Comparison of ENCODE assay signal across 8 mouse cellular contexts in the genomic region with DNA sequence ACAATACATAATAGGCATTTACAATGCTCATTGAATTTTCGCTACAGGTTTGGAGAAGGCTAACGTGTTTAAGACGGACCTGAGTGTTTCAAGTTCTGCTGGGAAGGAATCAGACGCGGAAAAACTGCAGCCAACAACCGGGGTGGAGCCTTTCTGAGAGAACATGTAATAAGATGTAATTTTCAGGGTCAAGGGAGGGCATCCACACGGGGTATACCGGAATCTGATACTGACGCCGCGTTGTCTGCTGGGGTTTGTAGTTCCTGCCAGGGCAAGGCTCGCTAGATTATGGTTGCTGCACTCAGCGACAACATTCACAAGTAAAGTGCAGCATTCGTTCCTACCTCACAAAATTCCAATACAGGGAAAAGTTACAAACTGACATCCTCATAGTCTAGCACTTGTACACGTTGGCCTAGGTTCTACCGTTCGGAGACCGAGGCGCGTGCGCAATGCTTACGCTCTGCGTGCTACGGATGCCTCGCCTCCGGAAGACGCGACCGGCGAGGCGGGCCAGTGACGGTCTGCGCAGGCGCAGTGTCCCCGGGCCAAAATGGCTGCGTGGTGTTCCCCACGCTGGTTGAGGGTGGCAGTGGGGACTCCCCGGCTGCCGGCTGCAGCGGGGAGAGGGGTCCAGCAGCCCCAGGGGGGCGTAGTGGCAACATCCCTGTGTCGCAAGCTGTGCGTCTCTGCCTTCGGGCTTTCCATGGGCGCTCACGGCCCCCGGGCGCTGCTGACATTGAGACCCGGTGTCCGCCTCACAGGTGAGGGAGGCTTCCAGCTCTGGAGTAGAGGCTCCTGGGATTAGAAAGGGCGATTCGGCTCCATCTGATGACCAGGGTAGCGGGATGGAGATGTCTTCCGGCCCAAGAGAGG. TPM values are rescaled to one million over a fixed set of nuclear protein-coding genes. Genes with fewer than 3 reads are reported as not detected.
DNase-seq lines count a peak whose midpoint lies in the region; ATAC-seq and TF ChIP-seq lines count a peak whose summit lies in the region.

No protein-coding gene starts in this region.

- no peaks in the 10 kb centered on the region for H3K27me3 ChIP-seq in embryonic facial prominence, embryonic 14.5 days (replicated peaks; ENCODE audit: control insufficient read depth, insufficient read depth, low read length)
- H3K27me3 ChIP-seq in heart, adult 2 months (ENCODE audit: control insufficient read depth, insufficient read depth, low read length) = no peaks in the 10 kb centered on the region
- no peaks in the 10 kb centered on the region for H3K27me3 ChIP-seq in limb, embryonic 13.5 days
- H3K27me3 ChIP-seq in midbrain, embryonic 16.5 days (ENCODE audit: control insufficient read depth, insufficient read depth, low read depth, low read length) = no peaks in the 10 kb centered on the region

- H3K4me3 ChIP-seq in embryonic facial prominence, embryonic 14.5 days (ENCODE audit: low read depth, low read length) = peak overlapping the region; percentile 95
- H3K4me3 ChIP-seq in heart, adult 2 months = peak overlapping the region; percentile 85
- H3K4me3 ChIP-seq in limb, embryonic 13.5 days = peak overlapping the region; percentile 91
- peak overlapping the region; percentile 98 for H3K4me3 ChIP-seq in midbrain, embryonic 16.5 days (ENCODE audit: low read depth, low read length)

- TF ChIP-seq POLR2A in heart, adult 2 months (IDR thresholded peaks at IDR 0.05; ENCODE audit: insufficient read depth, low read depth, low read length) = peak; percentile 84

- H3K4me1 ChIP-seq in embryonic facial prominence, embryonic 14.5 days (ENCODE audit: control insufficient read depth, insufficient read depth, low read length) = peaks cover 11% of the 10 kb centered on the region
- H3K4me1 ChIP-seq in heart, adult 2 months (ENCODE audit: control insufficient read depth, insufficient read depth, low read length) = peaks cover 5% of the 10 kb centered on the region
- H3K4me1 ChIP-seq in limb, embryonic 13.5 days = peaks cover 24% of the 10 kb centered on the region
- H3K4me1 ChIP-seq in midbrain, embryonic 16.5 days (ENCODE audit: control insufficient read depth, insufficient read depth, low read length) = peaks cover 26% of the 10 kb centered on the region

- H3K36me3 ChIP-seq in embryonic facial prominence, embryonic 14.5 days (ENCODE audit: control insufficient read depth, insufficient read depth, low read length) = peaks cover 19% of the 10 kb centered on the region
- H3K36me3 ChIP-seq in heart, adult 2 months (ENCODE audit: control insufficient read depth, insufficient read depth, low read length) = peaks cover 7% of the 10 kb centered on the region
- H3K36me3 ChIP-seq in limb, embryonic 13.5 days = peaks cover 19% of the 10 kb centered on the region
- H3K36me3 ChIP-seq in midbrain, embryonic 16.5 days (ENCODE audit: control insufficient read depth, insufficient read depth, low read length) = peaks cover 5% of the 10 kb centered on the region

- ATAC-seq in embryonic facial prominence, embryonic 14.5 days (ENCODE audit: low read depth) = peak; percentile 91
- ATAC-seq in limb, embryonic 13.5 days (ENCODE audit: low FRiP score, low read depth) = peak; percentile 88
- peak; percentile 91 for ATAC-seq in midbrain, embryonic 16.5 days

- peak overlapping the region; percentile 94 for H3K4me2 ChIP-seq in embryonic facial prominence, embryonic 14.5 days (ENCODE audit: low read depth, low read length)
- peak overlapping the region; percentile 98 for H3K4me2 ChIP-seq in limb, embryonic 13.5 days (replicated peaks)
- H3K4me2 ChIP-seq in midbrain, embryonic 16.5 days (ENCODE audit: low read length) = peak overlapping the region; percentile 90

- TF ChIP-seq CTCF in heart, adult 2 months (IDR thresholded peaks at IDR 0.05) = no peak

- under 1% methylated on average over 49 of the region's 54 CpGs for WGBS in embryonic facial prominence, embryonic 14.5 days
- under 1% methylated on average over 54 of the region's 54 CpGs for WGBS in heart, adult 2 months
- under 1% methylated on average over 54 of the region's 54 CpGs for WGBS in limb, embryonic 13.5 days
- under 1% methylated on average over 54 of the region's 54 CpGs for WGBS in midbrain, embryonic 16.5 days

- intact Hi-C loops in heart, adult 2 months (cut with DNase I) = loop anchor here (10.0 kb wide), 1 partner anchor 181 kb away; no protein-coding TSS in a partner anchor

- H3K9ac ChIP-seq in embryonic facial prominence, embryonic 14.5 days (ENCODE audit: low read depth, low read length) = peak overlapping the region; percentile 88
- H3K9ac ChIP-seq in heart, adult 2 months (ENCODE audit: low read depth, low read length) = peak overlapping the region; percentile 76
- H3K9ac ChIP-seq in limb, embryonic 13.5 days = peak overlapping the region; percentile 90
- peak overlapping the region; percentile 91 for H3K9ac ChIP-seq in midbrain, embryonic 16.5 days (ENCODE audit: low read depth, low read length)

- peak overlapping the region; percentile 79 for H3K27ac ChIP-seq in embryonic facial prominence, embryonic 14.5 days (replicated peaks; ENCODE audit: low read depth, low read length)
- H3K27ac ChIP-seq in heart, adult 2 months = peak overlapping the region; percentile 92
- peak overlapping the region; percentile 76 for H3K27ac ChIP-seq in limb, embryonic 13.5 days
- H3K27ac ChIP-seq in midbrain, embryonic 16.5 days (ENCODE audit: low read length) = peak overlapping the region; percentile 91

- H3K9me3 ChIP-seq in embryonic facial prominence, embryonic 14.5 days (ENCODE audit: control insufficient read depth, low read length) = no peaks in the 10 kb centered on the region
- no peaks in the 10 kb centered on the region for H3K9me3 ChIP-seq in limb, embryonic 13.5 days
- no peaks in the 10 kb centered on the region for H3K9me3 ChIP-seq in midbrain, embryonic 16.5 days (replicated peaks; ENCODE audit: control insufficient read depth, low read length, poor library complexity, severe bottlenecking)

- peak; percentile 74; the same call in 1 of the 2 replicates for TF ChIP-seq EP300 in heart, adult 2 months (IDR thresholded peaks at IDR 0.05; ENCODE audit: insufficient read depth, low read depth, low read length)

- H3K79me2 ChIP-seq in heart, adult 2 months (replicated peaks; ENCODE audit: control insufficient read depth, insufficient read depth, low read length) = peaks cover 3% of the 10 kb centered on the region; the same call in 1 of the 2 replicates

- DNase-seq in 3T3-L1 (ENCODE audit: low read depth, low spot score) = peak; percentile 96
- DNase-seq in adrenal gland, postnatal 4 days (ENCODE audit: low spot score in 2 of 2) = peak; percentile 92 to 97
- peak; percentile 96 for DNase-seq in embryonic facial prominence, embryonic 14.5 days (ENCODE audit: low spot score)
- peak; percentile 97 to 98 for DNase-seq in heart, adult 2 months
- peak; percentile 92 to 94 for DNase-seq in kidney, adult 8-10 months
- peak; percentile 97 to 99 for DNase-seq in spleen, postnatal 10 days (ENCODE audit: low spot score in 2 of 2)

RNA-seq across cellular contexts. Expression of gene Coro7, which starts 4.2 kb away (rescaled TPM):
- 10 to 100 TPM; 32.8 to 42.6 TPM for total RNA-seq in adrenal gland, postnatal 4 days (2021)
- 11.5 and 16.1 TPM in 2 replicates for polyA plus RNA-seq in embryonic facial prominence, embryonic 14.5 days (2014; fragmentation: Nextera tagmentation; extraction: Ambion mirVana)
- 10 to 100 TPM; 14.6 to 15.9 TPM for total RNA-seq in heart, adult 2 months (2021)
- 20.8 and 22.8 TPM in 2 replicates for polyA plus RNA-seq in heart, adult 2 months (2012; rRNA removed)
- polyA plus RNA-seq in limb, embryonic 13.5 days (2015; fragmentation: Nextera tagmentation; extraction: Ambion mirVana) = 19.6 and 20.8 TPM in 2 replicates
- 32.6 and 36.4 TPM in 2 replicates for polyA plus RNA-seq in midbrain, embryonic 16.5 days (2015; fragmentation: Nextera tagmentation; extraction: Ambion mirVana)

RNA-seq across cellular contexts. Expression of gene Nmral1, which starts 35.3 kb away (rescaled TPM):
- total RNA-seq in adrenal gland, postnatal 4 days (2021) = 10 to 100 TPM; 21.1 to 21.6 TPM
- 46.3 and 56.8 TPM in 2 replicates for polyA plus RNA-seq in embryonic facial prominence, embryonic 14.5 days (2014; fragmentation: Nextera tagmentation; extraction: Ambion mirVana)
- 1 to 10 TPM; 2.2 to 2.7 TPM for total RNA-seq in heart, adult 2 months (2021)
- 3.9 and 4.0 TPM in 2 replicates for polyA plus RNA-seq in heart, adult 2 months (2012; rRNA removed)
- 113 and 118 TPM in 2 replicates for polyA plus RNA-seq in limb, embryonic 13.5 days (2015; fragmentation: Nextera tagmentation; extraction: Ambion mirVana)
- polyA plus RNA-seq in midbrain, embryonic 16.5 days (2015; fragmentation: Nextera tagmentation; extraction: Ambion mirVana) = 65.9 and 76.5 TPM in 2 replicates

RNA-seq across cellular contexts. Expression of gene Hmox2, which starts 42.3 kb away (rescaled TPM):
- 100 to 1,000 TPM in 1 of 2 experiments, 10 to 100 TPM in 1; 90.9 to 103 TPM for total RNA-seq in adrenal gland, postnatal 4 days (2021)
- polyA plus RNA-seq in embryonic facial prominence, embryonic 14.5 days (2014; fragmentation: Nextera tagmentation; extraction: Ambion mirVana) = 97.6 and 107 TPM in 2 replicates
- 10 to 100 TPM; 72.4 to 84.9 TPM for total RNA-seq in heart, adult 2 months (2021)
- 38.3 and 51.6 TPM in 2 replicates for polyA plus RNA-seq in heart, adult 2 months (2012; rRNA removed)
- 112 and 116 TPM in 2 replicates for polyA plus RNA-seq in limb, embryonic 13.5 days (2015; fragmentation: Nextera tagmentation; extraction: Ambion mirVana)
- 92.7 and 102 TPM in 2 replicates for polyA plus RNA-seq in midbrain, embryonic 16.5 days (2015; fragmentation: Nextera tagmentation; extraction: Ambion mirVana)

RNA-seq across cellular contexts. Expression of gene Dnaja3, which starts 44.0 kb away (rescaled TPM):
- total RNA-seq in adrenal gland, postnatal 4 days (2021) = 10 to 100 TPM; 78.6 to 83.5 TPM
- 57.6 and 57.7 TPM in 2 replicates for polyA plus RNA-seq in embryonic facial prominence, embryonic 14.5 days (2014; fragmentation: Nextera tagmentation; extraction: Ambion mirVana)
- total RNA-seq in heart, adult 2 months (2021) = 100 to 1,000 TPM; 138 to 150 TPM
- polyA plus RNA-seq in heart, adult 2 months (2012; rRNA removed) = 80.8 and 104 TPM in 2 replicates
- polyA plus RNA-seq in limb, embryonic 13.5 days (2015; fragmentation: Nextera tagmentation; extraction: Ambion mirVana) = 56.6 and 60.0 TPM in 2 replicates
- 69.2 and 70.2 TPM in 2 replicates for polyA plus RNA-seq in midbrain, embryonic 16.5 days (2015; fragmentation: Nextera tagmentation; extraction: Ambion mirVana)

RNA-seq across cellular contexts. Expression of gene Vasn, which starts 44.1 kb away (rescaled TPM):
- 10 to 100 TPM; 15.7 to 18.8 TPM for total RNA-seq in adrenal gland, postnatal 4 days (2021)
- polyA plus RNA-seq in embryonic facial prominence, embryonic 14.5 days (2014; fragmentation: Nextera tagmentation; extraction: Ambion mirVana) = 31.3 and 32.4 TPM in 2 replicates
- total RNA-seq in heart, adult 2 months (2021) = 10 to 100 TPM in 1 of 2 experiments, 1 to 10 TPM in 1; 9.2 to 10.5 TPM
- polyA plus RNA-seq in heart, adult 2 months (2012; rRNA removed) = 23.9 and 24.2 TPM in 2 replicates
- 35.6 and 35.9 TPM in 2 replicates for polyA plus RNA-seq in limb, embryonic 13.5 days (2015; fragmentation: Nextera tagmentation; extraction: Ambion mirVana)
- polyA plus RNA-seq in midbrain, embryonic 16.5 days (2015; fragmentation: Nextera tagmentation; extraction: Ambion mirVana) = 4.2 and 4.3 TPM in 2 replicates

Comparison
In these comparisons a context has a peak if more than half of its experiments do, and no peak if none do; other contexts are left out.
1. Peak in every context shown above with its lines: DNase-seq, ATAC-seq, H3K4me3 ChIP-seq and H3K27ac ChIP-seq.